Mouse (Mus musculus): ENCODE data around the gene Kcnj12.

Gene Kcnj12

DNA sequence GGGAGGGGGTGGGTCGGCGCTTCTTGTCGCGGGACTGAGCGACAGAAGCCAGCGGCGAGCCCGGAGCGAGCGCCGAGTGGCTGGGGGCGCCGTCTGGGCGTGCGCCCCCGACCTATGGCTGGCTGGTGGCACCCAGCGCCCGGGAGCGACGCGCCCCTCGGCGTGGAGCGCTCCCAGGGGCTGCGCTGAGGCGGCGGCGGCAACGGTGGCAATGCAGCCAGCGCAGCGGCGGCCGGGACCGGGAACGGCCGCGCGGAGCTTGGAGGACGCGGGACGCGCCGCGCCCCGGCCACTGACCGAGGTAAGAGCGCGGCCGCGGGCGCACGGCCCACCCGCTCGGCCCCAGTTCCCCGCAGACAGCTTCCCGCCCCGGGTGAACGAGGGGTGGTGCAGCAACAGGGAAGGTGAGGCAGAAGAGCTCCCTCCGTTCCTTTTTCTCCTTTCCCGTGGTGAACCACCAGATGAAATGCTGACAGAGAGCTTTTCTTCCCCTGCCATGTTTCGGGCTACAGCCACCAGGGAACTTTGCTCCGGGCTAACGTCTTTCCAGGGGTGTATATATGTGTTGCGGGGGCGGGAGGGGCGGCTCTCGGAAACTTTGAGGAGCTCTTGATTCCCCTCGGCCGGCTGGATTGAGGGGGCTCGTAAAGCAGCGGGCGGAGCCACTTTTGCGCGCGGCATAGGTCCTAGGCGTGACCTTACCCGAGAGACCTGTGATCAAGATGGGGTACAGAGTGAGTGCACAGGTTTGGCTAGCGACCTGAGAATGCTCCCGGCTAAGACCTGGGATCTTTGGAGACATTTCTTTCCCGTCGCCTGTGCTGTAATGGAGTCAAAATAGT, at the start of gene Kcnj12:
Gene Kcnj12, plus strand, starts transcription at position 15 of the 842 bp plus-strand sequence.
- no peak for DNase-seq (ENCODE audit: low read depth, low spot score)

DNA sequence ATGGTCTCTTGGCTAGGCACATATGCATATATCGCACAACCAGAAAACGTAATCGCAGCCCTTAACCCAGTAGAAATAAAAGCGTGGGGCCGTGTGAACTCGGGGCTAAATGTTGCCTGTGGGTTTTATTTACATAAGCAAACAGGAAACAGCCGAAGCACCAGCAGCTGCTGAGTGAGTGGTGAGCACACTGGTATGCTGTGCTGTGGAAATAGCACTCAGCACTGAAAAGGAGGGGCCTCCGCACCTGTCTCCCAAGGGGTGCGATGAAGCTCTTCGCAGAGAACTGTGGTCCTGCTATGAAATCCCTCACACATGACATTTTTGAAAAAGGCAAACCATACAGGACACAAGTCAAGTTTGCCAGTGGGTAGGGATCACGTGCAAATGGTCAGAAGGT, 47.3 kb upstream of the Kcnj12 start:
- DNase-seq (ENCODE audit: low read depth, low spot score): no peak

DNA sequence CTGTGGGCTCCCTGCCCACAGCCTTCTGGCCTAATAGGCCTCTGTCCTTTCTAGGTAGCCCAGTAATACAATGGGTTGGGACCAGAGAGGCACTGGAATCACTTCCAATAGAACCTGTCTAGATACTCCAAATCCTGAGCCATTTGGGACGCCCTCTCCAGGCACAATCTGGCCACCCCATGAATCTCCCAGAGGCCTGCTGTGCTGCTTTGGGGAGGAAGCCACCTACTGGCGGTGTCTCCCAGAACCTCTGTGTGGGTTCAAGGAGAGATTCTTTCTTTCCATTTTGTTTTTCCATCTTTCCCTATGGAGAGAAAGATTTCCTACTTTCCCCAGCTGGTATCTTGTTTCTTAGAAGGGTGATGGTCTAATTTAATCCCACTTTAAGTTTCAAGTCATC, 46.1 kb upstream of the Kcnj12 start:
- no peak for DNase-seq (ENCODE audit: low read depth, low spot score)

DNA sequence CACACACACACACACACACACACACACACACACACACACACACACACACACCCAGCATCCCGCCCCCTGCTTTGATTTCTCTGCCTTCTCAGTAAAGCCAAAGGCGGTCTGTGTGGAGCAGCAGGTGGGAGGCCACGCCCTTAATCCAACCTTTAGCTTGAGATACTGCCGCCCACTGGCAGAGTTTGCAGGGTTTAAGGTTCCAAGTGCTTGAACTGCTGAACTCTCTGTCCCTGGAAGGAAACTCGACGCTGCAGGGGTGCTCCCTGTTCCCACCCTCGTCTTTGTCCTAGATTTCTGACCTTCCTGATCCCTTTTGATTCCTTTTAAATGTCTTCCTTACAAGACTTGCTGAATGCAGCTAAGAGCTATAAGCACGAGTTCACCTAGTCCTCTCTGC, 45.6 kb upstream of the Kcnj12 start:
- no peak for DNase-seq (ENCODE audit: low read depth, low spot score)

DNA sequence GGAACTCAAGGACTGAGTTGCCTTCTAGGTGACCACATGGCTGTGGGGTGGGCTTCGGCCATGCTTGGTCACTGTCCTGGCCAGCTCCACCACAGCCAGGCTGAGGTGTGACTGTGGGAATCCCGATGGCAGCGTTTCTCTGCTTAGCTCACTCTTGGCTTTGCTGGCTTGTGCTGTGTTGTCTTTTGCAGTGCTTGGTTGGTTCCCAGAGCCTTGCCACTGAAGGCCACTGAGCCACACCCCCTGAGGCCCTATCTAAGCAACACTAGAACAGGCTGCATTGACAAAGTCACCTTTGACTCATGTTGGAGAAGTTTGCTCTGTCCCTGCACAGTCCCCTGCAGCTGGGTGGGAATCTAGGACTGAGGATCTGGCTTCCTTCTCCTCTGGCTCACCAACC, 45.2 kb upstream of the Kcnj12 start:
- no peak for DNase-seq (ENCODE audit: low read depth, low spot score)

DNA sequence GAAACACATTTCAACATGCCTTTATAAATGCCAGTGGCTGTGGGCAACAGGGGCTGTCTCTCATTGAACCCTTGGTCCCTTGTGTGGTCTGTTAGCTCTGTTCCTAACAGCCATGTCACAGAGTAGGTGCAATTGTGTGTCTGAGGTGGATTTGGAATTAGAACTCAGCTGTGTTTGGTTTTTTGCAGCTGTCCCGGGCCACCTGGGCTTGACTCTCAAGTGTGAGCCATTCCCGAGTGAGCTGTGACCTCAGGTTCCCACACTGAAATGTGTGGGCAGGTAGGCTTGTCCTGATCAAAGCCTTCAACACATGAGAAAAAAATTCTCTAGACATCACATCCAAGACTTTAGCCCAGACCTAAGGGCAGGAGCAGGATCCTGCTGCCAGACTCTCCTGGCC, 43.7 kb upstream of the Kcnj12 start:
- no peak for DNase-seq (ENCODE audit: low read depth, low spot score)

DNA sequence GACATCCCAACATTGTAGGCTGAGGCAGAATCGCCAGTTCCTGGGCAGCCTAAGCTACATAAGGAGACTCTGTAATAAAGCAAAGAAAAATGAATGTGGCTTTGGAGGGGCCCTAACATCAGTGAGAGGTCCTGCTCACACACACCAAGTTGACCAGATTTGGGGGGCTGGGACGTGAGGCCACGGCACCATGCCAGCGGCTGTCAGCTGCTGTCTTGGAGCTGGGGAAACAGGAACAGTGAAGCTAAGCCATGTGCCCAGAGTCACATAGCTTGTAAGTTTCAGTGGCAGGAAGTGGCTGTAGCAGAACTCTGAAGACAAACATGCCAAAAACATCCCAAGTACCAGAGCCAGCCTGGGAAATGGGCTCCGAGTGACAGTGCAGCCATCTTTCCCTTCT, 42.6 kb upstream of the Kcnj12 start:
- no peak for DNase-seq (ENCODE audit: low read depth, low spot score)

DNA sequence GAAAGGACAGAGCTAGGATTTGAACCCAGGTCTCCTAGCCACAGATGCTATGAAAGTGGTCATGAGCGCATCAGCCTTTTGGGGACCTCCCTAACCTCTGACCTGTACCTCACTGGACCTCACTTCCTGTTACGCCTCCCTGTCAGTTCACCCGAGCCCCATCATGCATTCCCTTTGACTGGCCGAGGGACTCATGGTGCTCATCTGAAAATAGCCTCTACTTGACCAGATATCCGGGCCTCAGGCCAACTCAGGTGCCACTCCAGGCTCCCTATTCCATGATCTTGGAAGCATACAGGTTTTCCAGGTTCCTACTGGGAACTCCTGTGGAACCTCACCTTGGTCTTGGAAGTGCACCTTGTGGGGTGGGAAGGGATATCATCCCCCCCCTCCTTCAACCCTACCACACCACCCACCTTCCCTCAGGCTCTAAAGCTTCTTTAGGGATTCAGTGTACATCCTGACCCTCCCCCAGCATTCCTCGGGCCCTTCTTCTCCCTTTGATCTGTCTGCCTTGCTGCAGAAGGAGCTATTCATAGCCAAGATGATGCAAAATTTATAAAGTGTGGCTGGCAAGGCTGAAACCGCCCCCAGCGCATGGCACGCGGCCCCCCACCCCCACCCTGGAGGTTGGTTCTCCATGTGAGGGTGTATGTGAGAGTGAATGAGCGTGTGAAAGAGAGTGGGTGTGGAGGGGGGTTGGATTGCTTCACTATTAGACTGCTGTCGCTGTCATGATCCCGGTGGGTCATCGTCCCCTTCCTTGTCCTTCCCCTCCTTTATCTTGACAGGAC, 40.5 kb upstream of the Kcnj12 start:
- DNase-seq (ENCODE audit: low read depth, low spot score): no peak

DNA sequence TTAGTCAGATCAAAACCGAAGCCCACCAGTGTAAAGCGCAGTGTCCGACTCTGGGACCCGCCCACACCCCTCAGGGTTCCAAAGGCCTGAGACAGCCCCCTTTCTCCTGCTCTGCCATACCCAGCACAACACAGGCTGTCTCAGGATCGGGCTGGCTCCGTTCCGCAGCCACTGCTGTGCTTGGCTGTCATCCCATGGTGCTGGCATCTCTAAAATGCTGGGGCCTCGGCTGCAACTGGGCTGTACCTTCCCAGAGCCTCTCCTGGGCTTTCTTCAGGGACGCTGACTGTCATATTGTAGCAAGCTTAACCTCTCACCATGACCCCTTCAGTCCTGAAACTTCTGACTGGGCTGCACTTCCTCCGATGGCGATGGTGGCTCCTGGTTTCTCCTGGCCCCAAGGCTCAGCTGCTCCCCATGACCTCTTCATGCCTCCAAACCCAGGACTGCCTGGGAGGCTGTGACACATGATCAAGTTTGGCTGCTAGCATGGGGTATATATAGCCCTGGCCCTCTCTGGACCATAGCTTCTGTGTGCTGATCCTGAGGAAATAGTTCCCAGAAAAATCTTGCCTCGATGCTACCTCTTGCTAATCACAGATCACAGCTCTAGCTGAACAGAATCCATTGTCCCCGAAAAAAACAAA, 37.3 kb upstream of the Kcnj12 start:
- DNase-seq (ENCODE audit: low read depth, low spot score): no peak

DNA sequence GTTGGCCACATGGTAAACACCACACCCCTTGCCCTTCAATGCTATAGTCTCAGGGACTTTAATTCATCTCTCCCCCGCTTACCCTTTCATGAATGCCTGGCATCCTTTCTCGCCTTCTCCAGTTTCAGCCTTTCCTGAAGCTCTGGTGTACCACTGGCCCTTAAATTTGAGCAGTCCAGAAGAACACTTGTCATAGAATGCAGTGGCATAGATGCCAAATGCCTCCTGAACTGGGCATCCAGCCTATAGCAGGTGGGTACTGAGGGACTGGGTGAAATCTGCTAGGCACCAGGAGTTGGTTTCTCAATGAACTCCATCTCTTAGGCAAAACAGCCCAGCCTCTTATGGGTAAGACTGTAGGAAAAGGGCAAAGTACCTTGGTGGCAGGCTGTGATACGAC, 31.9 kb upstream of the Kcnj12 start:
- DNase-seq (ENCODE audit: low read depth, low spot score): no peak

DNA sequence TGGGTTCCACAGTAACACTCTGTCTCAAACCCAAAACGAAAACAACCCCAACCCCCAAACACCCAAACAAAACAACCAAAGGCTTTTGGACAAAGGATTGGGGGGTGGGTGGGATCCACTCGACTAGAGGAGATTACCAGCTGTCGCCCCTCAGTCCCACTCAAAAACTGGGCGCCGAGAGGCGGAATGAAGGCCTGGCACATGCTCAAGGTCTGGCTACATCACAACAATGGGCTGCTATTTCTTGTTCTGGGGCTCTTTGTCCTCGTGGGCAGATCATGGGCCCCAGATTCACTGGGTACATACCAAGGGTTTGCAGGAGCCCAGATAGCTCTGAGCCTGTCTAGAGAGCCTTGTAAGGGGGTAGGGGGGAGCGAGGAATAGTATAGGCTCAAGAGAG, 19.6 kb upstream of the Kcnj12 start:
- no peak for DNase-seq (ENCODE audit: low read depth, low spot score)

DNA sequence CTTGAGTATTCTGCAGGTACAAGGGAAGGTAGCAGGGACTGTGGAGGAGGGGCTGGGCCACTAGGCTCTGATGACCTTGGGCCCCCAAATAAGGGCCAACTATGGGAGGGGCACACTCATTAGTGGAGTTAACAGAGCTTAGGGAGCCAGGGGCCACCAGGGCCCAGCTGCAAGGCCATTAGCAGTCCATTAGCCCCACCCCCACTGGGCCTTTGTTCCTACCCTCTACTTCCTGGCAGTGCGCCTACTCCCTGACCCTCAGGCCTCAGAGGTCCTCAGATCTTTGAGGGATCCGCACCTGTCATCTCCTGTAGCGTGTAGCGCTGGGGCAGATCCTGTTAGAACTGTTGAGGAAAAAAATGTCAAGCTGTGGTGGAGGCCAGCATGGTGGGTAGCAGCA, 18.3 kb upstream of the Kcnj12 start:
- no peak for DNase-seq (ENCODE audit: low read depth, low spot score)

DNA sequence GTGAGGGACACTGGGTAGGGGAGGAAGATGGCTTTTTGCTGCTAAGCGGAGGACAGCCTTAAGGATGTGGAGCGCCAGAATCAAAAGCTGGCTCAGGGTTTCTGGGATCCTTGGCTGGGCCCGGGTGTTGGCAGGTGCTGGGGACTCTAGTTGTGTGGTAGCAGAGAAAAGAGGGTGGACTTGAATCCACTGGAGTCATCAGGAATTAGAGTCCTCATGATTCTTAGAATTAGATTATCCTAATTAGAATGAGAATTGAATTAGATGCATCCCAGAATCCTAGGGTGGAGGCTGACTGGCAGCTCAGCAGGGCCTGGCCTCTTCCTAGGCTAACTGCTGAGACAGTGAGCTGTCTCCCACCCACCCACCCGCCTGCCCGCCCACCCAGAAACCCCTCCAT, 17.6 kb upstream of the Kcnj12 start:
- no peak for DNase-seq (ENCODE audit: low read depth, low spot score)

DNA sequence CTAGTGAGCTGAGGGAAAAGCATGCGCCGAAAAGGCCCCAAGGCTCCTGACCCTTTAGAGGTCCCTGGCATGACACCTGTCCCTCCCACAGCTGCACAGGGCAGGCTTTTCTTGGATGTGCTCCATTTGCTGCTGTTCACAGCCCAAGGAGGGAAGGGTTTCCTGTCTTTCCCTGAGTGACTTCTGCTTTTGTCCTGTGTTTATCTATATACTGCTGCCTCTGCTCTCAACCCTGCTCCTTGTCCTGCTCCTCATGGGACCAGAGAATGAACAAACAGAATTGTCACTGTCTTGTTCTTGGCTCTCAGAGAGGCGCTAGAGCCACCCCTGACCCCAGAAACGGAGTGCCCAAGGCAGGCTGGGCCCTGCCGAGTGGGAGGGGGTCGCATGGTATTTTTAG, 17.0 kb upstream of the Kcnj12 start:
- DNase-seq (ENCODE audit: low read depth, low spot score): no peak

DNA sequence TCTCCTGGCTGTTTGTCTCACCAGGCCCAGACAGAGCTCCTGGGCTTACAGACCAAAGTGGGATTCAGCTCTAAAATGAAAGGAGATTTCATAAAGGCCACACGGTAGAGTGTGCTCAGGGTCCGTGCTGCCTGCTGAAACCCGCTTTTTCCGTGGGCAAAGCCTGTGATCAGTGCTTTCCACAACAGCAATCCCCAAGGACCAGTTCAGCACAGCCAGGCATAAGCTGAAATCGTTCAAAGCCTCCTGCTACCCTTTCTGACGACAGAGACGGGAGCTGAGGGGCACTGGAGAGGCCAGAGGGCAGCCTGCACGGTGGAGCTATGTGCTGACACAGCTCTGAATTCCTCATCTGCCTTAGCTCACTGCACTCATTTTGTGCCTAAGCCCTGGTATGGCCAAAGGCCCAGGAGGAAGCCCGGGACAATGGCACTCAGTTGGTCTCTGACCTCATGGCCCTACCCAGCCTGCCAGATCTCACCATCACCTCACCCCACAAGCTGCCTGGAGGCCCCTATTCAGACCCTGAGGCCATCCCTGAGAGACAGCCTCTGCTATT, 10.5 kb upstream of the Kcnj12 start:
- DNase-seq (ENCODE audit: low read depth, low spot score): no peak

DNA sequence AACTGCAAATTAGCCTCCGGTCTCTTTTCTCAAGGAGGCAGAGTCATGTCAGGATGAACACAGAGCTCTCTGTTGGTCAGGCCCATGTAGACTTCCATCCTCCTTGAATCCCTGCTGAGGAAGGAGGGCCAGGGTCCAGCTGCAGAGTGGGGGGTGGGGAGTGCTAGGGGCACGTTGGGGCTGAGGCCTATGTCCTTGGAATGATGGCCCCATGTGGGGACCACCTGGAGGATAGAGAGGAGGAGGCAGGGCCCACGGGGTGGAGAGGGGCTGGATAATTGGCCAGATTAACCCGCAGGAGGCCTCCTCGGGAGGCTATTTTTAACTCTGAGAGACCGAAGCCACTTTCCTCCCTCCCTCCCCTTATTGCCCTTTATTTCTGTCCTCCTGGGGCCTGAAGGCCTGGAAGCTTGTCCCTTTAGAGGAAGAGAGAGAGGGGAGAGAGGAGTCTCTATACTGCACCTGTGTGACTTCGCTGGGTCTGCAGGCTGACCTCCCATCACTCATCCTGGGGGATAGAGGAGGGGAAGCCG, 5.4 kb upstream of the Kcnj12 start:
- DNase-seq (ENCODE audit: low read depth, low spot score): no peak

DNA sequence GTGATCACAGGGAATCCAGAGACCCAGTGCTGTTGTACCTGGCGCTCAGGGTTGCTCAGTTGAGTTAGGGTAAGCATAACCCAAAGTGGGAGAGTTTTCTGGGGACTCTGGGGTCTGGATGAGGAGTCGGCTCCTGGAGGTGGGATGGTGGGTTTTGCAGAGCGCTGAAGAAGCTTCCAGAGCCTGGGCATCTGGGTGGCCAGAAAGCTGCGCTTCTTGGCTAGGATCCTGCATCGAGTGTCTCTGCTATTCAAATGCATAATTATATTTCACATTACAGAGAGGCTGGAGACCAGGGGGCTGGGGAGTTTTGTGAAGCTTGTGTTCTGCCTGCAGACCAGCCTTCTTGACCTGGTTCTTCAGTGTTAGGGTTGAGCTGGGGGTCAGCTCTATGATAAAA, 1.2 kb upstream of the Kcnj12 start:
- DNase-seq (ENCODE audit: low read depth, low spot score): no peak

DNA sequence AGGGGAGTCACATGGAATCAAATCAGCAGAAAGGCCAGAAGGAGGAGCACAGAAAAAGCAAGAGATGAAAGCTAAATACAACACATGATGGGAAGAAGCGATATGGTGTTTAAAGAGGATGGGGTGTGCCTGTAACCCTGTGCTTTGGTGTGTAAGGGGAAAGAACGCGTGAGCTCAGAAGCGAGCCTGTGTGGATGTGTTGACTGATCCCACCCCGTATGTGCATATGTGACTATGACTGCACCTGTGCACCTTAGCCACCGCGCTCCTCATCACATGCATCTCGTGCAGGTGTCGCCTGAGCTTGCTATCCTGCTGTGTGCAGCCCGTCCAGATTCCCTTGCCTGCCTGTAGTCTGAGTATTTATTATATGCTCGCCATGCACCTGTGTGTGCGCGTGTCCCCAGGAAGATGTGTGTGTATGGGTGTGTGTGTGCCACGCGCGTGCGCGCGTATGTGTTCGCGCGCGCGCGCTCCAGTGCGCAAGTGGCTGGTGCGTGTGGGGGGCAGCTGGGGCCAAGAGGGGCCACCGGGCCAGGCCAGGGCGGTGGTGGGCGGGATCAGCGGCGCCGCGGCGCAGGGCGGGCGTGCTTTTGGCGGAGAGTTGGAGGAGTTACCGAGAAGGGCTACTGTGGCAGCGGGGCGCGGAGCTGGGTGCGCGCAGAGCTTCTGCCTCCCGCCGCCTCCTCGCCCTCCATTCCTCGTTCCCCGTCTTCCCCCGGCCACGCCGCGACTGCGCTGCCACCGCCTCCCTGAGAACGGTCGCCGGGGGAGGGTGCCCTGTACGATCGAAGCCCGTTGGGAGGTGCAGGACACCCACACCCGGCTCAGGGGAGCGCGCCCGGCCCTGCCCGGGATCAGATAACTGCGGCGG, 451 bp upstream of the Kcnj12 start:
- DNase-seq (ENCODE audit: low read depth, low spot score): no peak

DNA sequence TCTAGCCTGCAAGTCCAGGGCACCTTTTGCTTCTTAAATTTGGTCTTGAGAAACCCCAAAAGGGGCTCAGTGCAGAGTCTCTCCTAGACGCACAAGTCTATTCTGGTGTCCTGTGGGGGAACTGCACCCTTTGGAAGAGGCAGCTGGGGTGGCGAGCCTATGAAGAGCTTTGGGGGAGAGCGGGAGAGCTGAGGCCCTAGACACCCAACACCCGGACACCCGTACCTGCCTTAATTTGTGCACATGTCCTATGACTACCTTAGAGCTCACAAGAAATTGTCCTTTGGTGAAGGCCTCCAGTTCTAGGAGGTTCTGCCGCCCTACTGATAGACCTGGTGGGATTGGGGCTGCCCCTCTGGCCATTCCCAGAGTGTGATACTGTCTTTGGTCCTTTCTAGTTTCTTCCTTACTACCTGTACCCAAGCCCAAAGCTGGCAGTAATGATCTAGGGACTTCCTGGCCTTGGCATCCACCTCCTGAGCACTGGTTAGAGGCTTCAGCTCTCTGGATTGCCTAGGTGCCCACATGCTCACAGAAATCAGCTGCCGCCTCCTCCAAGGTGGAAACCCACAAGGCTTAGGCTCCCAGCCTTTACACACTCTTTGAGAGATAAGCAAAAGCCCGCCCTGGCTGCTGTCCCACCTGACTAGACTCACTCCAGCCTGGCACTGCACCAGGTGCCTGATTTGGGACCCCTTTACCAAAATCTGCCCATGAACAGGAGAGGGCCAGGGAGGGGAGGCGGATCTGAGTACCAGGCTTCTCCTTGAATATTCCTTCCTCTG, 1.2 kb downstream of the Kcnj12 start:
- no peak for DNase-seq (ENCODE audit: low read depth, low spot score)

DNA sequence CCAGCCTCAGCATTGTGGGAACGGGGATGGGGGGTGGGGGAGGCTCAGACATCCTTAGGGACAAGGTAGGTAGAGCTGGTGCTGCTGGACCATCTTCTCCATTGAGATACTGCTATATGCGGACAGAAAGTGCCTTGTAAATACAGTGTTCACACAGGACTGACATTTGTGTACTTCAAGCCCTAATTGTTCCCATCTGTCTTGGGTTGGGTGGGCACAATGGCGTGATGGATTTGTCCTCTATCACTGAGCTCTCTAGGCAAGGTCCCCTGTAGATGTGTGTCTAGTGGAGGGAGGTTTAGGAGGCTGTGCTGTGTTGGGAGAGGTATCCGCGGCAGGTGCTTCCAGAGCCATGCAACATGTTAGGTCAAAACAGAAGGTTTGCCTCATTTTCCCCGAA, 2.0 kb downstream of the Kcnj12 start:
- DNase-seq (ENCODE audit: low read depth, low spot score): no peak

Measured in brain, embryonic 18.5 days (tissue).